Mouse (Mus musculus): ENCODE measurements around the gene Camsap2.

GRCm38 (mm10) chr1:136234595-136235092, 111.3 kb downstream of the Camsap2 start:
- TF ChIP-seq CTCF (IDR thresholded peaks at IDR 0.05) (0 out of 2 replicates have a peak, but pooled peaks have one; percentile 69), EP300 (IDR thresholded peaks at IDR 0.05) (no peak)
